Mouse (Mus musculus): ENCODE measurements around the gene Rdh5. TPM values are rescaled to one million over a fixed set of nuclear protein-coding genes. Genes with fewer than 3 reads are reported as not detected.

Gene Rdh5
- polyA plus RNA-seq, 1 experiment from 2014 or later = 21.9 TPM

DNA sequence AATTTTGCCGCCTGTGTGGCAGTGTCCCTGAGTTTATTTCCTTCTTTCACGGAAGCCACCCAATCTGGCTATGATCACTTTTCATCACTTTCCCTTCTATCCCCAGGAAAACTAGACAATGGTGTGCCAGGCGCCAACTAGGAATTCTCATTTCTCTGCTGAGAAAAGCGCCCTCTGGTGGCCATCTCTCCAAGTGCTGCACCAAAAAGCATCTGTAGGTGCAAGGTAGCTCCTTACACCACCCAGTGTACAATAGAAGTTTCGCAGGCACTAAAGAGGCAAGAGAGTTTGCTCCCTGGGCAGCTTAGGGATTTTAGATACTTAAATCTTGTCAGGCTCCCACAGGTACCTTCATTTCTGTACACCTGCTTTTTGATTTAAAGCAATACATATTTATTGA is 9.5 kb downstream of the Rdh5 start:
- no peaks in the 10 kb centered on the region for H3K36me3 ChIP-seq (ENCODE audit: control insufficient read depth, insufficient read depth)
- peaks cover 33% of the 10 kb centered on the region for H3K27me3 ChIP-seq (ENCODE audit: control insufficient read depth, insufficient read depth, low read depth, low read length)
- no peak for ATAC-seq (ENCODE audit: low read depth)
- no peak overlapping the region for H3K4me2 ChIP-seq (ENCODE audit: low read depth, low read length)
- peaks cover 2% of the 10 kb centered on the region; the same call in 1 of the 2 replicates for H3K4me1 ChIP-seq (ENCODE audit: control insufficient read depth, low read depth, low read length)
- H3K9me3 ChIP-seq (replicated peaks; ENCODE audit: control insufficient read depth, low read length) = no peaks in the 10 kb centered on the region
- H3K4me3 ChIP-seq (ENCODE audit: low read depth, low read length) = no peak overlapping the region
- H3K27ac ChIP-seq (ENCODE audit: low read length) = no peak overlapping the region
- WGBS (ENCODE audit: insufficient replicate concordance) = 11% methylated on average over 5 of the region's 5 CpGs
- no peak overlapping the region for H3K9ac ChIP-seq (ENCODE audit: low read depth, low read length)

DNA sequence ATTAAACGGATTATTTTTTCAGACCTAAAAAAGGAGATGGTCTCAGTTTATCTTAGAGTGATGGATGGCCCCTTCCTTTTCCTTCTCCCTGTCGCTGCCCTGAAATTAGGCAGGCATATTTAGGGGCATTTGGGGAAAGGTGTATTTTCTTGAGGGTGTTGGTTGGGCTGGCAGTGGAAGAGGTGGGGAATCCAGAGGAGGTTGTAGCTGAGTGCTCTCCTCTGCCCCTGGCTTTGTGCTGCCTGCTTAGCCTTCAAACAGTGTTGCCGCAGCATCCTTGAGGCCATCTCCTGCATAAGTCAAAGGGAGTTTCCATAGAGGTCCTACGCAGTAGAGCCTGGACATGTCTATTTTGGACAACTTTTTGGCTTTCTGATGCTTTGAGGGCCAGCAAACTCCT is 9.9 kb downstream of the Rdh5 start:
- no peak overlapping the region for H3K4me3 ChIP-seq (ENCODE audit: low read depth, low read length)
- ATAC-seq (ENCODE audit: low read depth) = no peak
- H3K36me3 ChIP-seq (ENCODE audit: control insufficient read depth, insufficient read depth) = no peaks in the 10 kb centered on the region
- 55% methylated on average over 4 of the region's 4 CpGs for WGBS (ENCODE audit: insufficient replicate concordance)
- no peak overlapping the region for H3K4me2 ChIP-seq (ENCODE audit: low read depth, low read length)
- H3K9ac ChIP-seq (ENCODE audit: low read depth, low read length) = no peak overlapping the region
- no peak overlapping the region for H3K27ac ChIP-seq (ENCODE audit: low read length)
- peaks cover 37% of the 10 kb centered on the region for H3K27me3 ChIP-seq (ENCODE audit: control insufficient read depth, insufficient read depth, low read depth, low read length)
- no peaks in the 10 kb centered on the region for H3K9me3 ChIP-seq (replicated peaks; ENCODE audit: control insufficient read depth, low read length)
- no peaks in the 10 kb centered on the region; the same call in 1 of the 2 replicates for H3K4me1 ChIP-seq (ENCODE audit: control insufficient read depth, low read depth, low read length)

DNA sequence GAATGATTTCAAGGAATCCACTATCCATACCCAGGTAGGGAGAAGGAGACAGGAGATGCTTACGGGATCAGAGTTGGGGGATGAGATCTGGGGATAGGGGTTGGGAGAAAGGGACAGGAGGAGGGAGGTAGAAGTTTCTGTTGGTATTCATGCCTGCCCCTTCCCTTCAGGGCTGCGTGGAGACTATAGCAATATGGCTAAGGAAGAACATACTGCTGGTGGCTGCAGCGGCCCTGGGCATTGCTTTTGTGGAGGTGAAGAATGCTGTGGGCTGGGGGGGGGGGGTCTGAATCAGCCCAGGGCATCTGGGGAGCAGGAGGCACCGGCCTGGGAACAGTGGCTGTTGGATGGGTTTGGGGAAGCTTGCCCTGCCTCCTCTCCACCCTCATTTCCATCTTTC is 10.4 kb downstream of the Rdh5 start:
- WGBS (ENCODE audit: insufficient replicate concordance) = 67% methylated on average over 4 of the region's 4 CpGs
- no peak overlapping the region for H3K4me3 ChIP-seq (ENCODE audit: low read depth, low read length)

DNA sequence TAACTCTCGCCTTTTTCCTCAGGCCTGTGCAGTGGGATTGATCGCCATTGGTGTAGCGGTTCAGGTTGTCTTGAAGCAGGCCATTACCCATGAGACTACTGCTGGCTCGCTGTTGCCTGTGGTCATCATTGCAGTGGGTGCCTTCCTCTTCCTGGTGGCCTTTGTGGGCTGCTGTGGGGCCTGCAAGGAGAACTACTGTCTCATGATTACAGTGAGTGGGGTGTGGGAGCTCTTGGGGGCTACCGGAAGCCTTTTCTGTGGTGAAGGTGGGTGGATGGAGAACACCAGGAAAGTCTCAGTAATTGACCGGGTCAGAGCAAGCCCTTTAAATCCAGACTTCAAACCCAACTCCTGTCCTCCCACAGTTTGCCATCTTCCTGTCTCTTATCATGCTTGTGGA is 11.3 kb downstream of the Rdh5 start:
- peaks cover 37% of the 10 kb centered on the region for H3K27me3 ChIP-seq (ENCODE audit: control insufficient read depth, insufficient read depth, low read depth, low read length)
- H3K4me2 ChIP-seq (ENCODE audit: low read depth, low read length) = no peak overlapping the region

More for the DNA sequence above, 10.4 kb downstream of the Rdh5 start:
- H3K27me3 ChIP-seq (ENCODE audit: control insufficient read depth, insufficient read depth, low read depth, low read length) = peaks cover 37% of the 10 kb centered on the region
- no peak overlapping the region for H3K4me2 ChIP-seq (ENCODE audit: low read depth, low read length)
- no peaks in the 10 kb centered on the region for H3K9me3 ChIP-seq (replicated peaks; ENCODE audit: control insufficient read depth, low read length)
- H3K27ac ChIP-seq (ENCODE audit: low read length) = no peak overlapping the region
- no peak for ATAC-seq (ENCODE audit: low read depth)
- no peaks in the 10 kb centered on the region; the same call in 1 of the 2 replicates for H3K4me1 ChIP-seq (ENCODE audit: control insufficient read depth, low read depth, low read length)
- H3K36me3 ChIP-seq (ENCODE audit: control insufficient read depth, insufficient read depth) = no peaks in the 10 kb centered on the region
- H3K9ac ChIP-seq (ENCODE audit: low read depth, low read length) = no peak overlapping the region

DNA sequence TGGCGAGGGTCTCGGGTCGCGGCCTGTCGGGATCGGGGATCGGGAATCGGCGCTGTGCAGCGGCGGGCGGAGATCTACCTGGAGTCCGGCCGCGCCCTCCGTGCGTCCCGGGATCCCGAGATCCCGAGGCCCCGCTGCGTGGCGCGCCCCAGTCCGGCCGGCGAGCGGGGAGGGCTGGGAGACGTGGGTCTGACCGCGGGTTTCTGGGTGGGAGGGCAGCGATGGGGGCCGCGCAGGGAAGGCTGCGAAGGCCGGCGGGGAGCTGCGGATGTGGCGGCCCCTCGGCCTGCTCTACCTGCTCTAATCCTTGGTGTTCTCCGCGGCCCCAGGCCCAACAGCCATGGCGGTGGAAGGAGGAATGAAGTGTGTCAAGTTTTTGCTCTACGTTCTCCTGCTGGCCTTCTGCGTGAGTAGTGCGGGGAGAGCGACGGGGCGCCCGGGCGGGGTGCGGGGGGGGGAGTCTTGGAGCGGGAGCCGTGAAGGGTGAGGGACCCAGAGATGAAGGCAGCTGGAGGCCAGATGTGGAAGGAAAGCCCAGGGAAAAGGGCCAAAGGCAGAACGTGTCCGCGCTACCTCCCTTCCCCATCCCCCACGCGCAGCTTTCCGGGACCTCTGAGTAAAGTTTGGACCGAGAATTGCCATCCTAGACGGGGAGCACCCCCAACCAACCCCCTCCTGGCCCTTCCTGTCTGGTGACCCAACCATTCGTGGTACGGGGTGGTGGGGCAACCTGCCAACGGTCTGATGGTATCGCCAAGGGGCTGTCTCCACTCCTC is 12.4 kb downstream of the Rdh5 start:
- WGBS (ENCODE audit: insufficient replicate concordance) = 3% methylated on average over 65 of the region's 66 CpGs
- peak overlapping the region; percentile 65 for H3K4me3 ChIP-seq (ENCODE audit: low read depth, low read length)
- H3K4me2 ChIP-seq (ENCODE audit: low read depth, low read length) = peak overlapping the region; percentile 72
- no peaks in the 10 kb centered on the region for H3K36me3 ChIP-seq (ENCODE audit: control insufficient read depth, insufficient read depth)
- H3K27ac ChIP-seq (ENCODE audit: low read length) = peak overlapping the region; percentile 14
- ATAC-seq (ENCODE audit: low read depth) = peak; percentile 12; the same call in 1 of the 2 replicates
- peak overlapping the region; percentile 69 for H3K9ac ChIP-seq (ENCODE audit: low read depth, low read length)
- H3K27me3 ChIP-seq (ENCODE audit: control insufficient read depth, insufficient read depth, low read depth, low read length) = peaks cover 37% of the 10 kb centered on the region
- H3K9me3 ChIP-seq (replicated peaks; ENCODE audit: control insufficient read depth, low read length) = no peaks in the 10 kb centered on the region
- H3K4me1 ChIP-seq (ENCODE audit: control insufficient read depth, low read depth, low read length) = no peaks in the 10 kb centered on the region; the same call in 1 of the 2 replicates

More for the DNA sequence above, 11.3 kb downstream of the Rdh5 start:
- Histone ChIP-seq H3K4me3 (ENCODE audit: low read depth, low read length) (no peak overlapping the region), H3K36me3 (ENCODE audit: control insufficient read depth, insufficient read depth) (no peaks in the 10 kb centered on the region), H3K27ac (ENCODE audit: low read length) (no peak overlapping the region), H3K4me1 (ENCODE audit: control insufficient read depth, low read depth, low read length) (no peaks in the 10 kb centered on the region; the same call in 1 of the 2 replicates), H3K9me3 (replicated peaks; ENCODE audit: control insufficient read depth, low read length) (no peaks in the 10 kb centered on the region), H3K9ac (ENCODE audit: low read depth, low read length) (no peak overlapping the region)
- WGBS (ENCODE audit: insufficient replicate concordance) = 57% methylated on average over 6 of the region's 6 CpGs
- no peak for ATAC-seq (ENCODE audit: low read depth)

DNA sequence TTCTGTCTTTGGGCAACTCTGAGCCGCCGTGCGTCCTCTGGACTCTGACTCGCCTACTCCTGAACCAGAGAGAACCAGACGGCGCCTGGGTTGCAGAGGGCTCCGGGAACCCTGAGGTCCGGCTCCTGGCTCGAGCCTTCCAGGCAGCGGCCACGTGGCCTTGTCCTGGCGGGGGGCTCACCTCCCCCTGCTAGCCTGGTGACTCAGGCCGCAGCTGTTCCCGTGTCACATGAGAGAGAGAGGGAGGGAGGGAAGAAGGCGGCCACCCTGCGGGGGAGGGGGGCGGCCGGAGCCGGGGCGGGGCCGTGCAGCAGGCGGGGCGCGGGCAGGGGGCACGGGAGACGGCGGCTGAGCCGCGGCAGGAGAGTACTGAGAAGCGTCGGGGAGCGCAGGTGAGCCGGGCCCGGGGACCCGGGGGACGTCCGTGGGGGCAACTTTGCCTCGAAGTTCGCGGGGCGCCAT is 13.1 kb downstream of the Rdh5 start:
- Histone ChIP-seq H3K36me3 (ENCODE audit: control insufficient read depth, insufficient read depth) (no peaks in the 10 kb centered on the region), H3K4me2 (ENCODE audit: low read depth, low read length) (peak overlapping the region; percentile 72), H3K9ac (ENCODE audit: low read depth, low read length) (peak overlapping the region; percentile 69), H3K9me3 (replicated peaks; ENCODE audit: control insufficient read depth, low read length) (no peaks in the 10 kb centered on the region), H3K4me1 (ENCODE audit: control insufficient read depth, low read depth, low read length) (no peaks in the 10 kb centered on the region; the same call in 1 of the 2 replicates), H3K4me3 (ENCODE audit: low read depth, low read length) (peak overlapping the region; percentile 65), H3K27ac (ENCODE audit: low read length) (peak overlapping the region; percentile 14), H3K27me3 (ENCODE audit: control insufficient read depth, insufficient read depth, low read depth, low read length) (peaks cover 37% of the 10 kb centered on the region)
- ATAC-seq (ENCODE audit: low read depth) = peak; percentile 79
- WGBS (ENCODE audit: insufficient replicate concordance) = 2% methylated on average over 32 of the region's 41 CpGs

DNA sequence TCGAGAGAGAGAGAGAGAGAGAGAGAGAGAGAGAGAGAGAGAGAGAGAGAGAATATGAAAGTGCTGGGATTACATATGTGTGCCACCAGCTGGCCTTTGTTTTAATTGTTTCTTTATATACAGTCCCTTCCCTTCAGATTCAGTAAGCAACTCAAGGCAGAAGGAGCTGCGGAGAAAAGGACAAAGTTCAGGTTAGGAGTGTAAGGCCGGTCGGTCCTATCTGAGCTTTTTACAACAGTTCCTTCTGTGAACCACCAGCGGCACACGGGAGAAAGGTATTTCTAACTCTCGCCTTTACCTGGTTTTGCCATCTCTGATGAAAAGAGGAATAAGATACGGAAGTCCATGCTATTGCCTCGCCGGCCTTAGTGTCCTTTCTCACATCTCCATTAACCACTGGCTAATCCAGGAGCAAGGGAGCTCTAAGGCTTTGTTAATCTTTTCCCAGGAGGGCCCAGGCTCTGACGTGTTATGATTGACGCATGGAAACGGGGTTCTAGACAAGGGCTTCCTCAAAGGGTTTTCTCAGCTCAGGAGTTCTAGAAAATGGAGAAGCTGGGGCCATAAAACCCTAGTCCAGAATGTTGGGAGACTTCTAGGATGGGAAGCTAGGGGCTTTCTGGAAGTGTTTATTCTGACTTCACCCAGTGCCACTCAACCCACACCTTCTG is 13.8 kb downstream of the Rdh5 start:
- H3K27me3 ChIP-seq (ENCODE audit: control insufficient read depth, insufficient read depth, low read depth, low read length) = peaks cover 37% of the 10 kb centered on the region

DNA sequence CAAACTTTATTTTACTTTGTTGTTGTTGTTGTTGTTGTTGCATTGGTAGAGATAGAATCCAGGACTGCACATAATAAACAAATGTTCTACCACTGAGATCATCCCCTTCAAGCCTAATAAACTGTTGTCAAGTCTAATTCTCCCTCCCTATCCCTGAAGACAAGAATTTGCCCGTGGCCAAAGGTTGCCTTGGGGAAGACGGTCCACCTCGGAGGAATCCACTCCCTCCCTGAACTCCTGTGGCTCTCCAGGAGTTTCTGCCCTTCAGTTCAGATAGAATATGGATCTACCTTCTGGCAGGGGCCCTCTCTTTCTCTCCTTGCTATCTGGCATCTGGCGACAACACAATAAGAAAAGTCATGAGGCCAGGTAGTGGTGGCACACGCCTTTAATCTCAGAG is 17.9 kb downstream of the Rdh5 start:
- Histone ChIP-seq H3K4me3 (ENCODE audit: low read depth, low read length) (no peak overlapping the region), H3K4me1 (ENCODE audit: control insufficient read depth, low read depth, low read length) (no peaks in the 10 kb centered on the region; the same call in 1 of the 2 replicates), H3K36me3 (ENCODE audit: control insufficient read depth, insufficient read depth) (no peaks in the 10 kb centered on the region), H3K4me2 (ENCODE audit: low read depth, low read length) (no peak overlapping the region), H3K27ac (ENCODE audit: low read length) (no peak overlapping the region), H3K27me3 (ENCODE audit: control insufficient read depth, insufficient read depth, low read depth, low read length) (peaks cover 20% of the 10 kb centered on the region), H3K9me3 (replicated peaks; ENCODE audit: control insufficient read depth, low read length) (no peaks in the 10 kb centered on the region), H3K9ac (ENCODE audit: low read depth, low read length) (no peak overlapping the region)
- WGBS (ENCODE audit: insufficient replicate concordance) = 61% methylated on average over 5 of the region's 5 CpGs
- no peak for ATAC-seq (ENCODE audit: low read depth)

More for the DNA sequence above, 13.8 kb downstream of the Rdh5 start:
- Histone ChIP-seq H3K9me3 (replicated peaks; ENCODE audit: control insufficient read depth, low read length) (no peaks in the 10 kb centered on the region), H3K4me2 (ENCODE audit: low read depth, low read length) (peak overlapping the region; percentile 72), H3K27ac (ENCODE audit: low read length) (no peak overlapping the region), H3K4me1 (ENCODE audit: control insufficient read depth, low read depth, low read length) (no peaks in the 10 kb centered on the region; the same call in 1 of the 2 replicates), H3K9ac (ENCODE audit: low read depth, low read length) (peak overlapping the region; percentile 69; the same call in 1 of the 2 replicates), H3K4me3 (ENCODE audit: low read depth, low read length) (peak overlapping the region; percentile 65), H3K36me3 (ENCODE audit: control insufficient read depth, insufficient read depth) (no peaks in the 10 kb centered on the region)
- WGBS (ENCODE audit: insufficient replicate concordance) = 51% methylated on average over 13 of the region's 13 CpGs
- ATAC-seq (ENCODE audit: low read depth) = no peak

Measured in liver, embryonic 16.5 days (tissue).